Mouse (Mus musculus): ENCODE measurements around the gene Eif2s2.

GRCm38 (mm10) chr2:154827521-154827920, 65.2 kb downstream of the Eif2s2 start:
- no peak for TF ChIP-seq CTCF (IDR thresholded peaks at IDR 0.05; ENCODE audit: extremely low read depth, insufficient read depth, insufficient read length, insufficient replicate concordance)
- TF ChIP-seq POLR2A (IDR thresholded peaks at IDR 0.05; ENCODE audit: low read depth, low read length) = no peak
